Mouse (Mus musculus) urinary bladder, adult 2 months (tissue): Measurements from ENCODE around the gene Trhde. TPM values are rescaled to one million over a fixed set of nuclear protein-coding genes. Genes with fewer than 3 reads are reported as not detected.

Experiments used
- DNase-seq: peaks from one replicate; pipeline ENCODE4 v3.0.0; 2022; ENCODE audit warnings: low spot score
- polyA plus RNA-seq: library from polyadenylated mRNA; depleted of rRNA; stranded (reverse); fragments of >200 nt; gene quantifications from 2 replicates; pipeline ENCODE4 v1.2.3, GENCODE M21; 2012

The Trhde gene
- polyA plus RNA-seq, 1 experiment, result 0.23 TPM

DNA sequence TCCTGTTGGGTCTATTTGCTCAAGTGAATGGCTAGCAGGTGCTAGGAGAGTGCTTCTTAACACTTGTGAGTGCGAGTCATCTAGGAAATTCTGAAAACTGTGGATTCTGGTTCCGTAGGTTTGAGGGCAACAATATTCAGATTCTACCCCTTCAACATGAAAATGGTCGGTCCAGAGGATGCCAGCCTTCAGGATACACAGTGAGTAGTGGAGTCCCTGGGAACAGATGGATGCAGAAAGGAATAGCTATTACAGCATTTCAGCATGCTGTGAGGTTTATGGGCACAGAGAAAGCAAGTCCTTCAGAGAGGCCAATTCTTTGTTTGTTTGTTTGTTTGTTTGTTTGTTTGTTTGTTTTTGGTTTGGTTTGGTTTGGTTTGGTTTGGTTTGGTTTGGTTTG, 65.7 kb downstream of the Trhde start:
- DNase-seq, result no peak

DNA sequence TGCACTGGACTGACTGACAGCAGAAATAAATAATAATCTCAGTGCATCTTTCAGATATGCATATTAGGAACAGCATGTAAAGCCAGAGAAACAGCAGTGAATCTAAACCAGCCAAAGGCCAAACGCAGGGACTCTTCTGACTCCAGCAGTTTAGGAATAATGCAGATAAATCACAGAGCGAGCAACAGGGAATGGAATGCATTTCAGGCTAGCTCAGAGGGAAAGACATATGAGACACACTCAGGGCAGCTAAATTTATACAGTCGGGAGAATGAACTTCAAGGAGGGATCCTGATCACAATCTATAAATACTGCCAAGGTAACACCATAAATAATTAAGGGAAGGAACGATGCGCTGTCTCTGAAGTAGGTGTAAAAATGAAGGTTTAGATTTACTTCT, 66.4 kb downstream of the Trhde start:
- DNase-seq, result no peak

DNA sequence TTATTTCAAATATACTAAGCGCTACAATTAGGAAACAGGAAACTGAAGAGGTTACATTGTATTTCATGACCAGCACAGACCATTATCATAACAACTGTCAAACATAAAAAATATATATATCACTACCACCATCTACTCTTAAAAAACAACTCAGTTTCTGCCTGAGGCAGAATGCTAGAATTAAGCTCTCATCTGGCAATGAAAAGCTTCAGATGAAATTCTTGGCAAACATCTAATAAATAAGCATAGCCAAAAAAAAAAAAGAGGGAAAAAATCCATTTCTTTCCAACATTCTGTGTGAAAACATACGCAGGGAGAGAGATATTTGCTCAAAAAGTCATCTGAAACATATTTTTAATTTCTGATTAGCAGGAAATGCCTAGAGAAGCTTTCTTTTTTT, 67.0 kb downstream of the Trhde start:
- no peak for DNase-seq

DNA sequence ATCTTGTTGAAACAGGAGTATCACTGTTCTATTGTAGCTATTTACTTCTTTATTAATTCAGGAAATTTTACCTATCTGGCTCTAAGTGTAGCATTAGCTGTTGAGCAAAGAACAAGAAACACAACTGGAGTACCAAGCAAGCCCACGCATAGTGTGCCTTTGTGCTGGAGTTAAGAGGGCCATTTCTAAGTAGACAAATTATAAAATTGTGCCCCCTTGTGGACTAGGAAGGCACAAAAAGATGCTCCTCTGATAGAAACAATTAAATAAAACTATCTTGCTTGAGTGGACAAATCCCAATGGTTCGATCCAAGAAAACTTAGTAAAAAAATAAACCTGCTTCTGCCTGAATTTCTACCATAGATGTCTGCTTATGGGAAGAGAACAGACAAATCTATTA, 76.5 kb downstream of the Trhde start:
- no peak for DNase-seq

DNA sequence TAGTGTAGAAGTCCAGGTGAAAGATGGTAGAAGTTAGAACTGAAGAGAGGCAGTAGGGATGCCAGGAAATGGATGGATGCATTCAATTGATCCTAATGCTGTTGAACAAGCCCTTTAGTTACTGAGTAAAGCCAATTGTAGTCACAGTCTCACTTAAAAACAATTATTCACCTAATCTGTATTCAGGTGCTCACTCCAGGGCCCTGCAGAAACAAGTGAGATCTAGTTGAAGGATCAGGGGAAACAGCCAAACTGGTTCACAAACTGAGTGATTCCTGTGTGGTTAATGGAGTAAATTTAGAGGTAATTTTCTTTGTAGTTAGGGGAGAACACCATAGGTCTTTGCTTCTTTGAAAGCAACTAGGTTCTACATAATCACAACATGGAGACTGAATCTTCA, 100.3 kb downstream of the Trhde start:
- DNase-seq, result no peak

DNA sequence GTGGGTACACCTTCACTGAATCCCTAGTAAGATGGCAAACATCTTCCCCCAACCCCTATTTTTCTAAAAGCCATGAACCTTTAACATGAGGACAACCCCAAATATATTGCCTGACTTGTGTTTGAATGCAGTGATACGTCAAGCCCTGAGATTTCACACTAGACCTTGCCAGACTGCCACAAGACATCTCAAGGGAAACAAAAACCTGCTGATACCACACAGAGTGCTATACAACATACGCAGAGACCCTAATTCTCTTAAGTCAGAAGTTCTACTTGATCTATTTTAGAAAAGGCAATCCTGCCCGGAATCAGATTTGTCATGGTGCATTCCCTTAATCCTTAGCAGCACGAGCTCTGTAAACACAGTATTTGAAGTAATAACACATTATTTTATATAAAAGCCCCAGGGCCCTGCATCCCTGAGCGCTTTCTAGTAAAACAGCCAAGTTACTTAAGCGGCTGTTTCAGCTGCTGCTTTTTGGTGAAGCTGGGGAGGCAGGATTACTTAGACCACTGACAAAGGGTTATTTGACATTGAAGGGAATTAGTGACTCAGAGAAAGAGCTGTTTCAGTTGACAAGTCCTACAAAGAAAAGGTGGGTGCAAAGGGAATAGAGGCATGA, 130.2 kb downstream of the Trhde start:
- DNase-seq, result no peak

DNA sequence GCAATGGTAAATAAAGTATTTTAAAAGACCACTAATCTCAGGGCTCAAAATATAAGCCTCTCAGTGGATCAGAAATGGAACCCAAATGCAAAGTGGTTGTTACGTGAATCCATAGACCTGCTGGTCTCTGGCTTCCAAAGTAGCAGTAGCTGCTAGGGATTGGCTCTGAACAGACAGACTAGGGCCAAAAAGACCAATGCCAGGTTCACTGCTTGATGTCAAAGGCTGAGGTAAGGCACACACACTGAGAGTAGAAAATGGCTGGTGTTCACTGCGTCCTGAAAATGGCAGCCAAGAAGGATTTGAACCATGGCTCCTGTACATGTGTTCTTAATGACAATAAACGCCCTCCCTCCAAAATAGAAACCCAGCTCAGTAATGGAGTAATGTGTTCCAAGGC, 209.1 kb downstream of the Trhde start:
- DNase-seq, result no peak

DNA sequence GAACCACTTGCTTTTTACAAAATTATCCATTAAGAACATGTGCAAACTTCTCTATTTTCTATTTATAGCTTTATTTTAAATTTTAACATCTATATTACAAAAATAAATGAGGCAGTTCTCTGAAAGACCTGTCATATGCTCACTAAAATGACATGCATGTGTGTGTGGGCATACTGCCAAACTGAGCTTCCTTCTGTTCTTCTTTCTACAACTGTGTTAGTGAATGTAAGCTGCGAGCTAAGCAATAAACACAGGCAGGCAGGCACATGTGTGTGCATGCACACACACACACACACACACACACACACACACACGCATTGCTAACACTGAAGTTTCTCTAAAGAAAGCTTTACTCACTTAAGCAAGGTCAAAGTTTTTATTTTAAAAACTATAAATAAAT, 223.2 kb downstream of the Trhde start:
- DNase-seq, result no peak

DNA sequence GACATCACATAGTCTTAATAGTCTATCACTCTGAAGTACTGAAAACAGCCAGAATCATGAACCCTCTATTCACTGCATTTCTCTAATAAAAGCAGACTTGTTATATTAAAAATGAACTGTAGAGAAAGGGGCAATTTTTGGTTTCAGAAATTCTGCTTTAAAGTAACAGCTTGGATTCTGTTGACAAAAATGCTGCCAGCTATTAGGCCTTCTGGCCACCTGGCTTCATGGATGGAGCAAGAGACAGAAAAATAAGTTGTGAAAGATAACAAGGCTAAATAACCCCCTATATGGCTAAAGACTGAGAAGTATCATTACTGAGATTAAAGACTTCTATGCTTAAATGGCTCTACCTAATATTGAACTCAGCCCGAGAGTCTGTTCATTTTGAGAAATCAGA, 234.2 kb downstream of the Trhde start:
- DNase-seq, result no peak

DNA sequence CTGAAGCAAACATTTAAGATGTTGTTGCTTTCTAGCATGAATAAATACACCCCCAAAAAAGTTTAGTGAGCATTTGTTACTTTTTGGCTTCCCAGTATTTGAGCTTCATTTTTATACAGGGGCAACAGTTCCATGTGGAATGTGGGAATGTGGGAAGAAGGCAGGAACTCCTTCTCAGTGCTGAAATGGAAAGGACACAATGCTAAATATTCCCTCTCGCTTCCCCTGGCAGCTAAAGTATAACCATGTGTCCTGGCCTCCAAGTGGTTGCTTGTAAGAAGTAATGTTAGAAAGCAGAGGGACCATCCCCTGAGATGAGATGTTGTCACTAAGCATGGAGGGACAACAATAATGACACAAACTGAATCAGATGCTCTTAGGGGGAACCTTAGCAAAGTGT, 292.9 kb downstream of the Trhde start:
- no peak for DNase-seq

DNA sequence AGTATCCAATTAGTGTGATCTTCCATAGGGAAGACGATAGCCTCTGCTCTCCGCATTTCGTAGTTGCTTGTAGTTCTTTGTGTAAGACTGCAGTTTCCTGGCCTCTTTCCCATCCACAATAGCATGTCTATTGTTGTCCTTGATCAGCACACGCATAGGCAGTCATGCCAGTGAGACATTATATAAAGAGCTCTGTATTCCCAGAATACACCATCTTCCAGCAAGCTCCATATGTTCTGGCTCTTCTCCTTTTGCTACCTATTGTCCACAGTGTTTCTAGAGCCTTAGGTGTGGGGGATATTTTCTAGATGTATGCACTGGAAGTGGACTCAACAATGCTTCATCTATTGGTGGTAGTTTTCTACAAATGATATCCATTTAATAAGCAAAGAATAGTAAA, 313.3 kb downstream of the Trhde start:
- no peak for DNase-seq

DNA sequence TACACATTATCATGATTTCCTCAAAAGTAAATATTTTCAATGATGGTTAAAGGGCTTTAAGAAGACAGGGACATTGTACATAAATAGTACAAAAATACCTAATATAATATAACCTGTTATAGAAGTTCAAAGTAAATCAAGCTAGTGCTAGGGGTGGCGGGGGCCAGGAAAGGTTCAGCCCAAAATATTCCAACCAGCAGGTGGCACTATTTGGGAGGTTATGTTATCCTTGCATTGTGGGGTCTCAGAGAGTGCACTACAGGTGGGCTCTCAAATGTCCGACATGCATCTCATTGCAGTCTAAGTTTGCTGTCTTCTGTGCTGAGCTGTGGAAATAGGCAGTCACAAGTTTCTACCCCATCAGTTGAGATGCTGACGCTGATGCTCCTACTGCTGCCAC, 346.5 kb downstream of the Trhde start:
- DNase-seq, result no peak

DNA sequence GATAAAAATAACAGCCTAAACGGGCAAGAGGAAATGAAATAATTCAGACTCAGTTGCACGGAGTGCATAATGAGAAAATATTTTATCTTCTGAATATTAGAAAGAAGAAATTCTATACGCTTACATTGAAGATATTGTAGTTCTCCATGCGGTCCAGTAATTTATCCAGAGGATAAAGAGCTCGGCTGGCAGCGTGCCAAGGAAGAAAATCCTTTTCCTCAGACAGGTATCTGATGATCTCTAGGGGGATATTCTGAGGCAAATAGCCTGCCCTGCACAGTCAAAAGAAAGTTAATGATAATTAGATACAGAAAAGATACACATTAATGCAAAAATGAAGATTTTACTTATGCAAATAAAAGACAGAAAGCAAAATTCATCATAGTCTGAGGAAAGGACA, 354.0 kb downstream of the Trhde start:
- no peak for DNase-seq

DNA sequence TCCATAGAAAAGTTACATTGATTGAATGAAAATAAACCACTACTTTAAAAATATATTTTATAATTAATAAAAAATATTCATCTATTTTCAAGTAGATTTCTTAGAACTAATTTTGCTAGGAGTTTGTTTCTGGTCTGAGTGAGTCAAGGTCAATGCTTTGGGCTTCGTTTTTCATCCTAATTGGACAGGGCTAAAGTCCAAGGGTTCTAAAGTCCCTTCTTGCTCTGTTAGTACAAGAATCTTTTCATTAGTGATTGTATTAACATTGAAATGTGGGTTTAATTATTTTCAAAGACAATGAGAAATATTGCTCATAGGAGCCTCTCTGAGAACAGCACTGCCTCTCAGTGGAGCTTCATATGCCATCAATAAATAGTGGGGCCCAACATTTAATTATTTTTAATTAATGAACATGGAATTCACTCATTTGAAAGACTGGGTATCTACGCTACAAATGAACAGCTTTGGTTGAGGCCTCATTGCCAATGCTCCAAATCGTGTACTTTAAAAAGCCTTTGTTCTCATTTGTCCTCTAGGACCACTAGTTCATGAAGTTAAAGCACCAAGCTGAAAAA, 383.1 kb downstream of the Trhde start:
- no peak for DNase-seq

DNA sequence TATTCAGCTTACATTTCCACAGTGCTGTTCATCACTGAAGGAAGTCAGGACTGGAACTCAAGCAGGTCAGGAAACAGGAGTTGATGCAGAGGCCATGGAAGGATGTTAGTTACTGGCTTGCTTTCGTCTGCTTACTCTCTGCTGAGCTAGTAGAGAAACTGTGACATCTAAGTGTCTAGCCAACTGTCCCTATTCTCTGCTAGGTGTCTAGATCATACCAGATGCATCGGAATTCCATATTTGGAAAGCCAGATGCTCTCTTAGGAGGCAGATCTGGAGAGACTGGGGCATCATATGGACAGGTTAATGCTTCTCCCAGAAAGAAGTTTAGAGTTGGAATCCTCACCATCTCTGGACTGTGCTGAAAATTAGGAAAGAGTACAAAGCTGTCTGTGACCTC, 386.4 kb downstream of the Trhde start:
- DNase-seq, result no peak

DNA sequence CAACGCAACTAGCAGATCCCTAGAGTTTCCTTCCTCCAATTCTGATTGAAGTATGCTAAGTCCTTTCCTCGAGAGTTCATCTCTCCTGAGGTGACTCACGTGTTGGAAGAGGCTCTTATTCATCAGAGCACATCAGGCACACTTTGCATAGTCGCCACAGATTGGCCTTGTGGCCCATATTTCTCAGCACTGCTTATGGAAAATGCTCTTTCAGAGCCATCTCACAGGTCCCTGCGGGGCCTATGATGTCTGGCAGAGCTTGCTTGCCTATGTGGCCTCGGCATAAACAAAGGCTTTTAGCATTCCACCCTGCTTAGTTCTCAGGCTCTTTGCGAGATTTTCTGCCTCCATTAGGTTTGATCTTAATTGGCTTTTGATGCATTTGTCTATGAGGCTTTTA, 396.8 kb downstream of the Trhde start:
- DNase-seq, result no peak

DNA sequence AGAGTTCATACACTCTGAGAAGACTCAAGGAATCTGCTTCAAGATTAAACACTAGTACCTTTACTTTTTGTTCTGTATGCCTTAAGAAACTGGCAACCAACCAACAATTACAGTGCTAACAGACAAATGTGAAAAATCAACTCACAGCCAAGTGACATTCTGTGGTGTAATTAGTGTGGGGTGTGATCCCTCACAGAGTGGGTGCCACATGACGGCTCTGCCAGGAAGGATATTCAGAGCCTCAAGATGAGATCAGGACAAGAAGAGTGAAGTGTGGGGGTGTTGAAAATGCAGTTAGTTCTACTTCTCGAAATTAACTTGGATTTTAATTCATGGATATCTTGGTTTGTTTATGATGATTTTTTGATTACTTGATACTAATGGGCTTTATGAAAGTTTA, 398.3 kb downstream of the Trhde start:
- no peak for DNase-seq

DNA sequence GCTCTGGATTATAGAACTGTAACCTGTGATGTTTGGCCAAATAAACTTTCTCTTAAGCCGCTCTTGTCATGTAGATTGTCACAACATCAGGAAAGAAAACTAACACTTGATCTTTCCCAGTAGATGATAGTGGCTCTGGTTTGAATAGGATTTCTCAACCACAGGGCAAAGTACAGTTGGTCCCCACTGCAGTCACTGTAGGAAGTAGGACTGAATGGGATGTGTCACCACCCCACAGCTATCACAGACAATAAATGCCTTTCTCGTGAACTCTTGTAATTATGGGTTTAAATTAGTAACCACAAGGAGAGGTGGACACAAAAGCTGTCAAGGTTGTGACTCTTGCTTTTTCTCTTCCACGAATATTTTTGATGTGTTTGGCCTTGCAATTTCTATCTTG, 431.3 kb downstream of the Trhde start:
- no peak for DNase-seq

DNA sequence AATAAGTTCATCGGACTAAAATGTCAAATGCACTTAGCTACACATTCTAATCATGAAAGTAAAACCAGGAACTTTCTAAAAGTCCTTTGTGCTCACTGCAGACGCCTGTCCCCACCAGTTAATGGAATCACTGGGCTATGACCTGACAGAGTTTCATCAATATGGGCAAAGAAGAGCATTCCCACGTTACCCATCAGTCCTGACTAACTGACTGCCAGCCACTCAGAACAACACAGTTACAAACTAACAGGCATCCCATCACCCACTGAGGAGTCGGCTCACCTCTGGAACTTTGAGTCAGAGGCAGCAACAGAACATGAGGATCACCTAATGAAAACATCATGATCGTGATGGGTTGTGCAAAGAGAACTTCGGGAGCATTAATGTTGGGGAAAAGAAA, 438.7 kb downstream of the Trhde start:
- no peak for DNase-seq

DNA sequence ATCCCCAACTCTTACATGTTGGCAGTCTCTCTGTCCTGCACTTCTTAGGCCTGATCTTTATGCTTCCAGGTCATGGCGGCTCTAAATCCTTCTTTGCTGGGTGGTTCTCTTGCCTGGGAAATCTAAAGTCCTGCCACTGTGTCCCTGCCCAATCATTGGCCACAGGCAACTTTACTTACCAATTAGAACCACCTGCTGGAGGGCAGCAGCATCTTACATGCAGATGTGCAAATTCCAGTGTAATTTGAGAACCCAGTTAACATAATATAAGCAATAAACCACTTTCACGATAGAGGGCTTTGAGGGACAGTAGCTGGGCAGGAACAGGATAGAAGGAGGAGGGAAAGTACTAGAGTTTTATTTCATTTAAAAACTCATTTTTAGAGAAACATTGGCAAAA, 439.5 kb downstream of the Trhde start:
- DNase-seq, result no peak
